Mouse (Mus musculus): ENCODE results near the gene Ston2. TPM values are rescaled to one million over a fixed set of nuclear protein-coding genes. Genes with fewer than 3 reads are reported as not detected.

Ston2 gene
- polyA plus RNA-seq, 1 experiment from 2014 or later: 13.4 TPM

DNA sequence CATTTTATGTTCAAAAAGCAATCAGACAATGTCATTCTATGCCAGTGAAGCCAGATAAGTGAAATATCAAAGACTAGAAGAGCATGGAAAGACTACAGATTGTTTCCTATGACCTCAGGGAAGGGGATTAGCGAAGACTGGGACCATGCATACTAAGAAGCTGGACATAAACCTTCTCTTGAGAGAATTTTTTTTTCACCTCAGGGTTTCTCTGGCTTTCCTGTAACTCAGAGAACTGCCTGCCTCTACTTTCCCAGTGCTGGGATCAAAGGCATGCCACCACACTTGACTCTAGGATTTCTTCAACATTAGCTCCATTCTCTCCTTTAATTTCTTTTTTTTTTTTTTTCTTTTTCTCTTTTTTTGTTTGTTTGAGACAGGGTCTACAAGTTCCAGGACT, 197.0 kb downstream of the Ston2 start:
- Histone ChIP-seq H3K4me1 (ENCODE audit: control insufficient read depth, insufficient read depth, low read length) (peaks cover 14% of the 10 kb centered on the region), H3K9me3 (ENCODE audit: control insufficient read depth, low read length) (no peaks in the 10 kb centered on the region), H3K4me2 (replicated peaks; ENCODE audit: low read depth, low read length) (peak overlapping the region; percentile 79), H3K36me3 (ENCODE audit: control insufficient read depth, insufficient read depth, low read length) (no peaks in the 10 kb centered on the region), H3K9ac (ENCODE audit: low read depth, low read length) (peak overlapping the region; percentile 100; the same call in 1 of the 2 replicates), H3K4me3 (ENCODE audit: low read length) (peak overlapping the region; percentile 87), H3K27ac (ENCODE audit: low read depth, low read length) (peak overlapping the region; percentile 96; the same call in 1 of the 2 replicates), H3K27me3 (ENCODE audit: control insufficient read depth, insufficient read depth, low read length) (no peaks in the 10 kb centered on the region)
- WGBS: 90% methylated on average over 1 of the region's 1 CpGs
- ATAC-seq (ENCODE audit: low FRiP score, low TSS enrichment): no peak

DNA sequence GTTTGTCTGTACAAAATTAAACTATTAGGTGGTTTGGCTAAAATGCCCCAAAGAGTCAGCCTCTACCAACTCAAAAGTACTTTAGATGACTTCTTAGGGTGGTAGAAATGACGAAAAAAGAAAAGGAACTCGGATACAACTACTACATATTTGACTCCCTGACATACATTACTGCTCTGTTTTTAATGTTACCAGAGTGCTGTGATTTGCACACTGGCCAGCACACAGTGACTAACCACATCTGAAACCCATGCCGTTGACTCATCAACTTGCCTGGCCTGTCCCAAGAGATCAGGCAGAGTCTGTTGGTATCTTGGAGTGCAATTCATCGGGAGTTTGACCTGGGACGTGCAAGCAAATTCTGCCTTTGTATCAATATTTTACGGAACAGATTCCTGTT, 197.5 kb downstream of the Ston2 start:
- peaks cover 14% of the 10 kb centered on the region for H3K4me1 ChIP-seq (ENCODE audit: control insufficient read depth, insufficient read depth, low read length)
- H3K27me3 ChIP-seq (ENCODE audit: control insufficient read depth, insufficient read depth, low read length): no peaks in the 10 kb centered on the region
- H3K36me3 ChIP-seq (ENCODE audit: control insufficient read depth, insufficient read depth, low read length): 0 out of 2 replicates have a peak, but pooled peaks cover 3% of the 10 kb centered on the region
- ATAC-seq (ENCODE audit: low FRiP score, low TSS enrichment): no peak
- peak overlapping the region; percentile 96 for H3K27ac ChIP-seq (ENCODE audit: low read depth, low read length)
- H3K9me3 ChIP-seq (ENCODE audit: control insufficient read depth, low read length): no peaks in the 10 kb centered on the region
- H3K4me3 ChIP-seq (ENCODE audit: low read length): peak overlapping the region; percentile 87
- WGBS: 29% methylated on average over 6 of the region's 6 CpGs
- peak overlapping the region; percentile 100 for H3K9ac ChIP-seq (ENCODE audit: low read depth, low read length)
- H3K4me2 ChIP-seq (replicated peaks; ENCODE audit: low read depth, low read length): peak overlapping the region; percentile 79

DNA sequence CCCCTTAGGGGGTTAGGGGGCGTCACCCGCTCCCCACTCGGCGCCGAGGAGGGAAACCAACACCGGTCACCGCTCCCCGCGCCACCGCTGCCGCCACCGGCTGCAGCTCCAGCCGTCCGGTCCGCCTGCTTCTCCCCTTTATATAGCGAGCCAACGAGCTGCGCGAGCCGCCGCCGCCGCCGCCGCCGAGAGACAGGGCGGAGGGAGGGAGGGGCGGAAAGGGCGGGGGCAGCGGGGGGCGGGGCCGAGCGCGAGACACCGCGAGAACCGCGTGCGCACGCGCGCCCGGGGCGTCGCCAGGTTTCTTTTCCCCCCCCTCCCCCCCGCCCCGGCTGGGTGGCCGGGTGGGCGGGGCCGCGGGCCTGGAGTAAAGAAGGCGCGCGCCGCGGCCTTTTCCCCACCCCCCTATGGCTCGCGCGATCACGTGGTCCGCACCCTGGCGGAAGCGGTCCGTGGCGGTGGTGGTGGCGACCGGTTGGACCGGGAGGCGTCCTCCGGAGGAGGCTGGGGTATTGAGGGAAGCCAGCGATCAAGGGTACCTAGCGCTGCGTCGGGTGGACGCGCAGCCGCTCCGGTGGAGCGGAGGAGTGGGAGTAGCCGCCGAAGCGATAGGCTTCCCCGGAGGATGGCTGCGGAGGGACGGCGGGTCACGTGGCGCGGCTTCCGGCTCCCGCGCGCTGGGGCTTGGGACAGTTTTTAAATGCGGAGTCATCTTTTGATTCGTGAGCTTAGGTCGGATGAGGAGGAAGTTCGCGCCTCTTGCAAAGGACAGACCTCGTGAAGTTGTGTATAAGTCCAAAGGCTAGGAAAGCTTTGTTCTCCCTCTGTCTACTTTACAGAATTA, 198.1 kb downstream of the Ston2 start, which contains the start of gene Gtf2a1:
Gene Gtf2a1, minus strand, starts transcription at position 641 of the 844 bp plus-strand sequence.
- peak; percentile 91 for ATAC-seq (ENCODE audit: low FRiP score, low TSS enrichment)
- no peaks in the 10 kb centered on the region for H3K27me3 ChIP-seq (ENCODE audit: control insufficient read depth, insufficient read depth, low read length)

DNA sequence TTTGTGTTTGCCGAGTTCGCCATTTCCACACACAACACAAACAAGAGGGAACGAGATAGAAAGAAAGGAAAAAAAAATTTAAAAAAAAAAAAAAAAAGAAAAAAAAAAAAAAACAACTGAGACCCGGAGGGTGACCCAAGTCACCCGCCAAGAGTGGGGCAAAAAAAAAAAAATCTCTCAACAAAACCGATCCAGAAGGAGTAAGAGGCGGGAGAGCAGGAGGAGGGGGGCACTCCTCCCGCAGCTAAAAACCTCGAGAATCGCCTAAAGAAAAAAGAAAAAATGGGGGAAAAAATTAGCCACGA, 198.7 kb downstream of the Ston2 start:
- no peaks in the 10 kb centered on the region for H3K27me3 ChIP-seq (ENCODE audit: control insufficient read depth, insufficient read depth, low read length)
- H3K4me1 ChIP-seq (ENCODE audit: control insufficient read depth, insufficient read depth, low read length): peaks cover 14% of the 10 kb centered on the region
- peaks cover 12% of the 10 kb centered on the region for H3K36me3 ChIP-seq (ENCODE audit: control insufficient read depth, insufficient read depth, low read length)
- peak overlapping the region; percentile 100 for H3K9ac ChIP-seq (ENCODE audit: low read depth, low read length)
- peak overlapping the region; percentile 87 for H3K4me3 ChIP-seq (ENCODE audit: low read length)
- no peaks in the 10 kb centered on the region for H3K9me3 ChIP-seq (ENCODE audit: control insufficient read depth, low read length)
- H3K27ac ChIP-seq (ENCODE audit: low read depth, low read length): peak overlapping the region; percentile 100
- under 1% methylated on average over 11 of the region's 11 CpGs for WGBS
- peak overlapping the region; percentile 47; the same call in 1 of the 2 replicates for H3K4me2 ChIP-seq (replicated peaks; ENCODE audit: low read depth, low read length)
- no peak for ATAC-seq (ENCODE audit: low FRiP score, low TSS enrichment)

More for the DNA sequence above, 198.1 kb downstream of the Ston2 start, which contains the start of gene Gtf2a1:
- H3K9me3 ChIP-seq (ENCODE audit: control insufficient read depth, low read length): no peaks in the 10 kb centered on the region
- peak within 1 kb of the TSS; percentile 79 for H3K4me2 ChIP-seq (replicated peaks; ENCODE audit: low read depth, low read length)
- H3K27ac ChIP-seq (ENCODE audit: low read depth, low read length): peak within 1 kb of the TSS; percentile 100
- H3K4me1 ChIP-seq (ENCODE audit: control insufficient read depth, insufficient read depth, low read length): peaks cover 14% of the 10 kb centered on the region
- WGBS: under 1% methylated on average over 86 of the region's 99 CpGs
- peak within 1 kb of the TSS; percentile 100 for H3K9ac ChIP-seq (ENCODE audit: low read depth, low read length)
- H3K36me3 ChIP-seq (ENCODE audit: control insufficient read depth, insufficient read depth, low read length): peaks cover 7% of the 10 kb centered on the region
- H3K4me3 ChIP-seq (ENCODE audit: low read length): peak within 1 kb of the TSS; percentile 87

DNA sequence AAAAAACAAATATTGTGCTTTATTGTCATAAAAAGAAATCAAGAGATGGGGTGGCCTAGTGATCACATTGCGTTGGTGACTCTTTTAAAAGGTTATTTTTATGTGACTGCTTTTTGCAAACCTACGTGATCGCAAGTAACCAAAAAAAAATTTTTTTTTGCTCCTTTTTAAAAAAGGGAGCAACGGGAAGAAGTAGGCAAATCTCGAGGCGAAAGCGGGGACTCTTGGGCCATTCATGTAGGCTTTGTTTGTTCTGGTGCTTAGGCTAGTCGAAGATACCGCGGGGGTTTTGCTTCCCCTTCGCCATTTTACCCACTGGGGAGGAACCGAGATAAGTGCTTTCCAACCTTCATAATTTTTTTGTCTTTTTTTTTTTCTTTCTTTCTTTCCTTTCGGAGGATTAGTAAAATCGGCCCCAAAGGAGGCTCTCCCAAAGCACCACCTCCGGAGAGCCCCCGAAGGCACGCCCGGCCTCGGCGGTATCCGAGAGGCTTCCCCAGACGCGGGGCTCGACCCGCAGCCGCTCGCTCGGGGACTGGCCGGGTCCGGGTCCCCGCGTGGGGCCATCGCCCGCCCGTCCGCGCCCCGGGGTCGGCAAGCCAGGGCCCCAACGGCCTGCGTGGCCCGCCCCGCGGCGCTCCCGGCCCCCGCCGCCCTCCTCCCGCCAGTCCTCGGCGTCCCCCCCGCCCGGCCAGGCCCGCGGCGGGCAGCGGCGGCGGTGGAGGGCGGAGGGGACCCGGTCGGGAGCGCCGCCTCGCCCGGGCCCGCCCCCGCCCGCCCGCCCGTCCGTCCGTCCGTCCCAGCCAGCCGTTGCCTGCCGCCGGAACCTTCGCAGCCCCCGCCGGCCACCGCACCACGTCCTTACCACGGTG, 199.3 kb downstream of the Ston2 start:
- peak overlapping the region; percentile 100 for H3K9ac ChIP-seq (ENCODE audit: low read depth, low read length)
- no peaks in the 10 kb centered on the region for H3K27me3 ChIP-seq (ENCODE audit: control insufficient read depth, insufficient read depth, low read length)
- ATAC-seq (ENCODE audit: low FRiP score, low TSS enrichment): peak; percentile 7; the same call in 1 of the 2 replicates
- H3K27ac ChIP-seq (ENCODE audit: low read depth, low read length): peak overlapping the region; percentile 100
- WGBS: under 1% methylated on average over 58 of the region's 83 CpGs
- H3K4me1 ChIP-seq (ENCODE audit: control insufficient read depth, insufficient read depth, low read length): peaks cover 14% of the 10 kb centered on the region
- H3K4me3 ChIP-seq (ENCODE audit: low read length): peak overlapping the region; percentile 87
- H3K36me3 ChIP-seq (ENCODE audit: control insufficient read depth, insufficient read depth, low read length): peaks cover 18% of the 10 kb centered on the region
- H3K9me3 ChIP-seq (ENCODE audit: control insufficient read depth, low read length): no peaks in the 10 kb centered on the region
- H3K4me2 ChIP-seq (replicated peaks; ENCODE audit: low read depth, low read length): peak overlapping the region; percentile 47

DNA sequence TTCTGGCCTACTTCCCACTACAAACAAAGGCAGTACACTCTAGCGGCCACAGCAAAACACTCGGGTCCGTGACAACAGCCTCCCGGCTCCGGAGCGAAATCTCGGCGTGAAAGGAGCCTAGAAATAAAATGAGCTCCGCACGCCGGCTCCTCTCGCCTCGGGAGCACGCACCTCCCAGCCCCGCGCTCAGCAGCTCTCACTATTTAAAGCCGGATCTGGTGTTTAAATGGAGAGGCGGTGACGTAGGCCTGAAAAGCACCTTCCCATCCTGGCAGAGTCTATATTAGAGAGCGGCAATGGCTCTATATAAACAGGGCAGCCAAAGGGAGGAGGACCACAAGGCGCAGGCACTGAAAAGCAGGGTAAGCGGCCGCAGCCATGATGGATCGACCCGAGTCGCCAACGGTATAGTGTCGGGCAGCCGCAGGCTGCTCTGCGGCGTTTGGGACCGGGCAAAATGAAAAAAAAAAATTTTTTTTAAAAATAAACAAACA, 200.0 kb downstream of the Ston2 start:
- peaks cover 25% of the 10 kb centered on the region for H3K36me3 ChIP-seq (ENCODE audit: control insufficient read depth, insufficient read depth, low read length)
- peak overlapping the region; percentile 100 for H3K27ac ChIP-seq (ENCODE audit: low read depth, low read length)
- H3K9ac ChIP-seq (ENCODE audit: low read depth, low read length): peak overlapping the region; percentile 100
- WGBS: under 1% methylated on average over 32 of the region's 32 CpGs
- H3K9me3 ChIP-seq (ENCODE audit: control insufficient read depth, low read length): no peaks in the 10 kb centered on the region
- H3K27me3 ChIP-seq (ENCODE audit: control insufficient read depth, insufficient read depth, low read length): no peaks in the 10 kb centered on the region
- ATAC-seq (ENCODE audit: low FRiP score, low TSS enrichment): peak; percentile 92
- peak overlapping the region; percentile 87 for H3K4me3 ChIP-seq (ENCODE audit: low read length)
- H3K4me2 ChIP-seq (replicated peaks; ENCODE audit: low read depth, low read length): peak overlapping the region; percentile 47
- peaks cover 14% of the 10 kb centered on the region for H3K4me1 ChIP-seq (ENCODE audit: control insufficient read depth, insufficient read depth, low read length)

DNA sequence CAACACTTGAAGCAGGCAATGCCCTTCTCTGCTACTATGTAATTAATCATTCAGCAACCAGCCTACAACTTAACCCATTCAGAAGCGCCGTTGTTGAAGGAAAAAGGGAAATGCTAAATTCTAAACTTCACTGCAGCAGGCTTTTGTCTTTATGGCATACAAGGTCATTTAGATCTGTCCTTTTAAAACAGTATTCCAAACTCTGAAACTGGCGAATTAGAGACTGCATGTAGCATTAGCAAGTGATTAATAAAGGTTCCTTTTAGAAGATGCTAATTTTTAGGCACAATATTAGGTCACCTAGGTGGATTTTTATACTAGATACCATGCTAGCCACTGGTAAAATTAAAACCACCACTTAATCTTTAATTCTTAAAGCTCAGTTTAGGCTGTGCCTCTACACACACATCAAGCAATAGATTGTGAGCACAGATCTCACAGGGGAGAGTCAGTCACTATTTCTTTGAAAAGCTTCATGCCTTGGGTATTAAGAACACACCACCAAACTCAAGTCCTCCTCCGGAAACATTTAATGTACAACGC, 200.6 kb downstream of the Ston2 start:
- Histone ChIP-seq H3K27me3 (ENCODE audit: control insufficient read depth, insufficient read depth, low read length) (no peaks in the 10 kb centered on the region), H3K9ac (ENCODE audit: low read depth, low read length) (peak overlapping the region; percentile 100), H3K4me1 (ENCODE audit: control insufficient read depth, insufficient read depth, low read length) (peaks cover 14% of the 10 kb centered on the region), H3K36me3 (ENCODE audit: control insufficient read depth, insufficient read depth, low read length) (peaks cover 26% of the 10 kb centered on the region), H3K9me3 (ENCODE audit: control insufficient read depth, low read length) (no peaks in the 10 kb centered on the region), H3K27ac (ENCODE audit: low read depth, low read length) (peak overlapping the region; percentile 100), H3K4me2 (replicated peaks; ENCODE audit: low read depth, low read length) (peak overlapping the region; percentile 47), H3K4me3 (ENCODE audit: low read length) (peak overlapping the region; percentile 87)
- no peak for ATAC-seq (ENCODE audit: low FRiP score, low TSS enrichment)
- 5% methylated on average over 5 of the region's 5 CpGs for WGBS

DNA sequence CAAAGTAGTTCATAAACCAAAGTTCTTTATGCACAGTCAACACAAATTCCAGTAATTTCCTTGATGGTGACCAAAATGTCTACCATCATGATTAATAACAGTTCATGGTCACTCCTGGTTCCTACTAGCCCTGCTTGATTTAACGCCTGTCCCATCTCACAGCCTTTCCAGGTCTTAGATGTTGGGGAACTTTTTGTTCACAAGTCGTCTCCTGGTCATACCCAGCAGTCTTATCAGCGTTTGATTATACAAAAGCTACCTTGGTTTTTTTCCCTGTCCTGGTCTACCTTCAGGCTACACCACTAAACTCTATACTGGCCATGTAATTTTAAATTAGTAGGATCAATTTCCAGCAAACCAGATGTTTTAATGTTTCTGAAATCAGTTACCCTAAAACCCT, 201.1 kb downstream of the Ston2 start:
- Histone ChIP-seq H3K9ac (ENCODE audit: low read depth, low read length) (peak overlapping the region; percentile 100; the same call in 1 of the 2 replicates), H3K4me3 (ENCODE audit: low read length) (peak overlapping the region; percentile 87), H3K36me3 (ENCODE audit: control insufficient read depth, insufficient read depth, low read length) (peaks cover 29% of the 10 kb centered on the region), H3K9me3 (ENCODE audit: control insufficient read depth, low read length) (no peaks in the 10 kb centered on the region), H3K27me3 (ENCODE audit: control insufficient read depth, insufficient read depth, low read length) (no peaks in the 10 kb centered on the region), H3K4me2 (replicated peaks; ENCODE audit: low read depth, low read length) (peak overlapping the region; percentile 47), H3K4me1 (ENCODE audit: control insufficient read depth, insufficient read depth, low read length) (peaks cover 14% of the 10 kb centered on the region), H3K27ac (ENCODE audit: low read depth, low read length) (no peak overlapping the region)
- WGBS: 39% methylated on average over 3 of the region's 3 CpGs
- ATAC-seq (ENCODE audit: low FRiP score, low TSS enrichment): no peak

All from kidney, embryonic 14.5 days (tissue).